Mouse (Mus musculus) olfactory bulb, adult 2 months (tissue): ENCODE results near the gene Tceanc.

ENCODE experiments used
- CTCF ChIP-seq: fragments of 200-500 bp; IDR thresholded peaks from 2 replicates; pipeline ENCODE4 v1.5.1; 2012; ENCODE audit warnings: low read depth, mild to moderate bottlenecking, low read length, moderate library complexity; ENCODE audit not compliant: insufficient read depth
- POLR2A ChIP-seq: fragments of 200-500 bp; IDR thresholded peaks from 2 replicates; pipeline ENCODE4 v1.6.1; 2012; ENCODE audit warnings: mild to moderate bottlenecking, low read depth, low read length, moderate library complexity; ENCODE audit not compliant: insufficient read depth

- TF ChIP-seq POLR2A = no peak
- no peak for TF ChIP-seq CTCF
These were observed 39.6 kb downstream of the Tceanc start for GRCm38 (mm10) chrX:166478631-166479364.
